Mouse (Mus musculus): ENCODE results near the gene Kifc1.
A peak's percentile ranks its signal among the peaks of the same experiment; 100 is the strongest.
"Not testable (repeated sequence)": the region's sequence is repeated elsewhere in the genome, so short reads cannot be mapped to it uniquely, and the experiment has no call there.

Kifc1 gene

DNA sequence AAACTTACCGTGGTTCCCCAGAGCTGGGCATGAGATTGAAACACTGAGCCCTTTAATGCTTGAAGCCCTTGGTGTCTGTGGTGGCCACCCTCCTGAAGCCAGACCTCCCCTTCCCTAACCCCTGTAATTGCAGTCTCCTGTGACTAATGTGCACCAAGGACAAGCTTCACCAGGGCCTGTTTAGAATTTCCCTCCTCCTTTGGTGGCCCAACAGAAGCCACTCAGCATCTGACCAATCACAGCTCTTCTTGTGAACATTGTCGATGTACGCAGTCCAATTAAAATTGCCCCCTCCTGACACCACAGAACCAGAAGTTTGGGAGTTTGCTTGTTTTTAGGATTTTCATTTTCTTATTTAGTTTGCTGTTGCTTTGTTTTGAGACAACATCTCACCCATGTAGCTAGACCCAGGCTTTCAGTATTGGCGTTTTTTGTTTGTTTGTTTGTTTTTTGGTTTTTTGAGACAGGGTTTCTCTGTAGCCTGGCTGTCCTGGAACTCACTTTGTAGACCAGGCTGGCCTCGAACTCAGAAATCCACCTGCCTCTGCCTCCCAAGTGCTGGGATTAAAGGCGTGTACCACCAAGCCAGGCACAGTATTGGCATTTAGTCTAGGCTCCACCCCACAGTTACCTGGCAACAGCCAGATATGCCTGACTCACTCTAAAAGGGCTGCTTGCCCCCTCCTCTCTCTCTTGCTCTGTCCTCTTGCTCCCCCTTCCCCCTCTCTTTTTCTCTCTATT is 13.6 kb upstream of the Kifc1 start:
- not testable (repeated sequence) for DNase-seq (ENCODE audit: low read depth, low spot score)

DNA sequence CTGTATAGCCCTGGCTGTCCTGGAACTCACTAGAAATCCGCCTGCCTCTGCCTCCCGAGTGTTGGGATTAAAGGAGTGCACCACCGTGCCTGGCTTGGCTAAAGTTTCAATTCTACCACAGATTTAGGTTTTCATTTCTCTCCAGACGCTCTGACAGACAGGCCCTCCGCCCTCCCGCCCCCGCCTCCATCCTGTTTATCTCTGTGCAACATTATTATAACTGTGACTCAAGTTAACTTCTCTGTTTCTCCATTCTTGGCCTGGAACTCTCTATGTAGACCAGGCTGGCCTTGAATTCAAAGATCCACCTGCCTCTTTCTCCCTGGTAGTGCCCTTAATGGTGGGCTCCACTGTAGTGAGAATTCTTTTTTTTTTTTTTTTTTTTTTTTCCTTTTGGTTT is 12.0 kb upstream of the Kifc1 start:
- DNase-seq (ENCODE audit: low read depth, low spot score) = no peak

DNA sequence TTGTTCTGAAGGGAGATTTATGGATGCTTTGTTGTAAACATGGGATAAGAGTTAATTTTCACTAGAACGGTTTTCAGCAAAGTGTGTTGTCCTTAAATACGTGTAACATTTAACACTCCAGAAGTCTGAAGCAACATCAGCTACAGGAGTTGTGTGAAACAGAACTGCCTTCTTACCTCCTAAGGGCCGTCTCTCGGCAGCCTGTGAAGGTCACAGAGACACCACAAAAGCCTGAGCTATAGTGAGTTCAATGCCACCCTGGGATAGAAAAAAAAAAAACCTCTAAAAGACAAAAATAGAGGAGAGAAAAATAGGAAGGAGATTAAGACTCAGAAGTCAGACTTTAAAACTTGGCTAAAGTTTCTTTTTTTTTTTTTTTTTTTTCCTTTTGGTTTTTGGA is 11.6 kb upstream of the Kifc1 start:
- no peak for DNase-seq (ENCODE audit: low read depth, low spot score)

DNA sequence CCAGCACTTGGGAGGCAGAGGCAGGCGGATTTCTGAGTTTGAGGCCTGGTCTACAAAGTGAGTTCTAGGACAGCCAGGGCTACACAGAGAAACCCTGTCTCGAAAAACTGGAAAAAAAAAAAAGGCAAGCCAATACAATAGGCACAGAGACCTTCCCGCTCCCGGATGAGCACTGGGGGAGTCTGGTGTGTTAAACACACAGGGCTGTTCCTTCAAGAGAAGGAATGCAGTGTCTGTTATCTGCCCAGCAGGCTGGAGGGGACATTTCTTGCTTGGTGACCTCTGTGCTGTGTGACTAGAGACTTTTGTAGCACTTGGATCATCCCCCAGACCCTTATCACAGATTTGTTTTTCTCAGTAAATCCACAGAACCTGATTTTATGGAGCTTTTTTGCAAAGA is 11.2 kb upstream of the Kifc1 start:
- DNase-seq (ENCODE audit: low read depth, low spot score) = no peak

DNA sequence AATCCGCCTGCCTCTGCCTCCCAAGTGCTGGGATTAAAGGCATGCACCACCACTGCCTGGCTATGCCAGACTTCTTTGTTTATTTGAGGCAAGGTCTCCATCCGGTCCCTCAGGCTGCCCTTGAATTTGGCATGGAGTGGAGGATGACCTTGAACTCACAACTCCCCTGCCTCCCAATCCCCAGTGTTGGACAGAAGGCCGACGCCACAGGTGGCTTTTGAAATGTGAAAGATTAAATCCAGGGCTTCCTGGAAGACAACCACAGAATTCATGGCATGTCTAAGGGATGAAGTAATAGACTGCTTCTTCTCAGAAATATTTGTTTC is 10.5 kb upstream of the Kifc1 start:
- DNase-seq (ENCODE audit: low read depth, low spot score) = no peak

DNA sequence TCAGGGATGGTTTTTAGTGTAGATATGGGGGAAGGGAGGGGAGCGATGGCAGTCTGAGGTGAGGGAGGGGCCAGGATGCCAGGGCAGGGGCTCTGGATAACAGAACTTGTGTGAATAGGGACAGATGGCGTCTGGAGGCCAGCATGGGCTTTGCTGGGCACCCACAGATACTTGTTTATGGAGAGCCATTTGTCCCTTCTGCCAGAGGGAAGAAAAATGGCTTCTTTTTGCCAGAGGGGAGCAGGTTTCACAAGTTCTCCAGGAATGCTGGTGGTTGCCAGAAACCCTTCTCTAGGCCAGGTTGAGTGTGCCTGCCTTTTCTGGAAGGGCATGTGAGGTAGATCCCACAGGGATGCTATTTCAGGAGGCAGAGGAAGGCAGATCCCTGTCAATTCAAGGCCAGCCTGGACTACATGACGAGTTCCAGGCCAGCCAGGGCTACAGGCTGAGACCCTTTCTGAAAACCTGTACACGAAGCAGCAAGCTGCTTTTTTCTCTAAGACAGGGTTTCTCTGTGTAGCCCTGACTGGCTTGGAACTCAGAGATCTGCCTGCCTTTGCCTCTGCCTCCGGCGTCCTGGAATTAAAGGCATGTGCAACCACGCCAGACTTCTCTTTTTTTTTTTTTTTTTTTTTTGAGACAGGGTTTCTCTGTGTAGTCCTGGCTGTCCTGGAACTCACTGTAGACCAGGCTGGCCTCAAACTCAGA is 10.0 kb upstream of the Kifc1 start:
- no peak for DNase-seq (ENCODE audit: low read depth, low spot score)

- DNase-seq (ENCODE audit: low read depth, low spot score) = no peak
Measured at GRCm38 (mm10) chr17:33899642-33900041, 9.2 kb upstream of the Kifc1 start.

- not testable (repeated sequence) for DNase-seq (ENCODE audit: low read depth, low spot score)
Measured at GRCm38 (mm10) chr17:33898193-33898592, 7.7 kb upstream of the Kifc1 start.

GRCm38 (mm10) chr17:33897114-33897794 is 6.8 kb upstream of the Kifc1 start:
- peak; percentile 54 for DNase-seq (ENCODE audit: low read depth, low spot score)

- not testable (repeated sequence) for DNase-seq (ENCODE audit: low read depth, low spot score)
Measured at GRCm38 (mm10) chr17:33893011-33893410, 2.5 kb upstream of the Kifc1 start.

GRCm38 (mm10) chr17:33892429-33892828 is 2.0 kb upstream of the Kifc1 start:
- DNase-seq (ENCODE audit: low read depth, low spot score) = no peak

DNA sequence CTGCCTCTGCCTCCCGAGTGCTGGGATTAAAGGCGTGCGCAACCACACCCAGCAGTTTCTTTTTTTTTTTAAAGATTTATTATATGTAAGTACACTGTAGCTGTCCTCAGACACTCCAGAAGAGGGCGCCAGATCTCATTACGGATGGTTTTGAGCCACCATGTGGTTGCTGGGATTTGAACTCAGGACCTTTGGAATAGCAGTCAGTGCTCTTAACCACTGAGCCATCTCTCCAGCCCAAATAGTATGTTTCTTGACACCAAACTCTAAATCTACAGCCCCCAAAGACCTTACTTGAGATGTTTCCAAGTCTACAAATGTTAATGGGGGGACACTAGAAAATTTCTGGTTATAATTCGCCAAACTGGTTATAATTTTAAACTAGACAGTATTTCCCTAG is 1.4 kb upstream of the Kifc1 start:
- not testable (repeated sequence) for DNase-seq (ENCODE audit: low read depth, low spot score)

GRCm38 (mm10) chr17:33891357-33891756 is 896 bp upstream of the Kifc1 start:
- no peak for DNase-seq (ENCODE audit: low read depth, low spot score)

DNA sequence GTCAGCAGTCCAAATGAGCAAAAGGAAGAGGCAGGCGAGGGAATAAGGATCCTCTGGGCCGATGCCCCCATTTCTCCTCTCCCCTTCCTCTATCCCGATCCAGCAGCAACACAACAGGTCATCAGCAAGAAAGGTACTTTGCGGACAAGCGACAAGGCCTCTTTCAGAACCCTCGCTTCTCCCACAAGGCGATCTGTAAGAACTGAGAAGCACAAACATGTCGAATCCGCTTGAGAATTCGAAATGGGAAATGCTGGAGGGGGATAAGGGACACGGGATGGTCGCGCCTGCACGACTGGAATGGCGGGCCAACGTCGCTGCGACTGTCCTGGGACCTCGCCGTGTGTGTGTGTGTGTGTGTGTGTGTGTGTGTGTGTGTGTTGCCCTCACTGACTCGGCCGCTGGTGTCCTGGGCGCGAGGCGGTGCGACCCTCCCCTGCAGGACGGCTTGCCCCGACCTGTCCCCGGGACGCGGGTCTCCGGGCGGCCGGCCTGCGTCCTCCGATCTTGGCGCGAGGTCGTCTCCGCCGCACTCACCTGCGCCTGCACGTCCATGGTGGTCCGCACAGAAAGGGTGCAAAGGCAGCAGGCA is 424 bp downstream of the Kifc1 start:
- DNase-seq (ENCODE audit: low read depth, low spot score) = not testable (repeated sequence)

- not testable (repeated sequence) for DNase-seq (ENCODE audit: low read depth, low spot score)
Measured at GRCm38 (mm10) chr17:33888230-33888629, 2.2 kb downstream of the Kifc1 start.

DNA sequence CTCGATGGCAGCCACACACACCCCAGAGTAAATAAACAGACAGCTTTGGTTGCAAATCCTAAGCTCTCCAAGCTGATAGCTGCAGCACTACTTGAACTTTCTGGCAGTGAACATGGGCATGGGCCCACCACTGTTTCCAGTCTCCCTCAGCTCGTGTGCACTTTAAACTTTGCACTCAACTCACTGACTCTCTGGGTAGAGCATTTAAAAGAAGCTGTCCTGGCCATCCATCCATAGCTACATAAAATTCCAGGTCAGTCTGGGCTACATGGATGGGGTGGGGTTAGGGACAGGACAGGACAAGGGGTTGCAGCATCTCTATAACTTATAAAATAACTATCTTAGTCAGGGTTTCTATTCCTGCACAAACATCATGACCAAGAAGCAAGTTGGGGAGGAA is 2.7 kb downstream of the Kifc1 start:
- not testable (repeated sequence) for DNase-seq (ENCODE audit: low read depth, low spot score)

- not testable (repeated sequence) for DNase-seq (ENCODE audit: low read depth, low spot score)
Measured at GRCm38 (mm10) chr17:33884320-33884719, 6.1 kb downstream of the Kifc1 start.

DNA sequence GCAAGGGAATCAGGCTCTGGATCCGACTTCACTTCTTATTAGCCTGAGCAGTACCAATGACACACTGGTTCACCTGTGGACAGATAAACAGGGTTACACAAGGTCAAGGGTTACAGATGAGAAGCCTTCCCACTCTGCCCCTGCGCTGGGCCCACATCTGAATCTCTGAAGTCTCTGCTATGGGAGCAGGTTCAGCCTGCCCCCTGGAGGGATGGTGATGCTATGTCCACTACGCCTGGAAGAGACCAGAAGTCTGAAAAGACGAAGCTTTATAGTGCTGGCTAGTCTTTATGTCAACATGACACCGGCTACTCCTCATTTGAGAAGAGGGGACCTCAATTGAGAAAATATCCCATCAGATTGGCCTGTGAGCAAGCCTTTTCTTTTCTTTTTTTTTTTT is 14.7 kb downstream of the Kifc1 start:
- DNase-seq (ENCODE audit: low read depth, low spot score) = not testable (repeated sequence)

- no peak for DNase-seq (ENCODE audit: low read depth, low spot score)
Measured at GRCm38 (mm10) chr17:33874411-33874810, 16.1 kb downstream of the Kifc1 start.

GRCm38 (mm10) chr17:33873537-33873936 is 16.9 kb downstream of the Kifc1 start, which contains the start of gene Gm7029:
Gm7029 (plus strand) TSS chr17:33873837.
- DNase-seq (ENCODE audit: low read depth, low spot score) = not testable (repeated sequence)

GRCm38 (mm10) chr17:33865330-33866030 is 25.0 kb downstream of the Kifc1 start:
- peak; percentile 22 for DNase-seq (ENCODE audit: low read depth, low spot score)

DNA sequence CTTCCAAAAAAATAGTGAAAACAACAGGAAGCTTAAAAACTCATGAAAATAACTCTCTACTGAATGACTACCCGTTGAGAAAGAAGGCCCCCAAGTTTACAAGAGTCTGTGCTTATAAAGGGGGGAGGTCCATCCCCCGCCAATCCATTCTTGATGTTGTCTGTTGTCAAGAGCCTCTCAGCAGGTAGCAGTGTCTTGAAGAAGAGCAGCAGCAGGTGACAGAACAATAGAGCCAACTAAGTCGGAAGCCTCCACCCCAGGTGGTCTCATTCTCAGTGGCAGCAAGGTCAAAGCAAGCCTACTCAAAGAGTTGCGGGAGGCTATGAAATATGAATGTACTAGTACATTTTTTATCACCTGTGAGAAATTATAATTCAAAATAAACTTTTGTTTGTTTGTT is 32.6 kb downstream of the Kifc1 start:
- DNase-seq (ENCODE audit: low read depth, low spot score) = no peak

All from embryo, embryonic 11.5 days (tissue).